Mouse (Mus musculus) lung, postnatal 0 days (tissue): ENCODE measurements at regions not wholly inside any gene's neighbourhood (a gene's known extent, or its start where the extent isn't known, plus 50 kb on each side); places are given as distances from the start of the nearest gene placed in this dataset.

Experiments used
- ATAC-seq: fragments of 200-750 bp; cut with Nextera tagmentation; 2 replicates; pipeline ENCODE4 v1.8.0; 2017; ENCODE audit warnings: moderate library complexity
- DNase-seq: peaks from one replicate; pipeline ENCODE4 v3.0.0-alpha.2; 2016; ENCODE audit warnings: low spot score
- H3K27ac ChIP-seq: fragments of 300-500 bp; sonication (generic); 2 replicates; pipeline ENCODE4 v1.5.1; 2014; ENCODE audit warnings: antibody characterized with exemption, mild to moderate bottlenecking, low read length, mixed read lengths
- H3K27me3 ChIP-seq: fragments of 300-500 bp; sonication (generic); replicated peaks from 2 replicates; pipeline ENCODE4 v1.6.1; 2014; ENCODE audit warnings: low read length, mixed read lengths; ENCODE audit not compliant: insufficient read depth
- H3K36me3 ChIP-seq: fragments of 300-500 bp; sonication (generic); 2 replicates; pipeline ENCODE4 v1.6.1; 2014; ENCODE audit warnings: low read length, mixed read lengths; ENCODE audit not compliant: insufficient read depth
- H3K4me1 ChIP-seq: fragments of 300-500 bp; sonication (generic); 2 replicates; pipeline ENCODE4 v1.6.1; 2014; ENCODE audit warnings: antibody characterized with exemption, low read depth, low read length, mixed read lengths; ENCODE audit not compliant: insufficient read depth
- H3K4me2 ChIP-seq: fragments of 300-500 bp; sonication (generic); replicated peaks from 2 replicates; pipeline ENCODE4 v1.6.1; 2014; ENCODE audit warnings: low read depth, mild to moderate bottlenecking, low read length, moderate library complexity, mixed read lengths
- H3K4me3 ChIP-seq: fragments of 300-500 bp; sonication (generic); 2 replicates; pipeline ENCODE4 v1.5.1; 2014; ENCODE audit warnings: low read depth, low read length
- H3K9ac ChIP-seq: fragments of 300-500 bp; sonication (generic); replicated peaks from 2 replicates; pipeline ENCODE4 v1.6.1; 2014; ENCODE audit warnings: low read depth, mild to moderate bottlenecking
- H3K9me3 ChIP-seq: fragments of 300-500 bp; sonication (generic); 2 replicates; pipeline ENCODE4 v1.6.1; 2016; ENCODE audit warnings: low read length, mixed read lengths
- CTCF ChIP-seq: IDR thresholded peaks from 2 replicates; pipeline ENCODE4 v1.5.1; 2016; ENCODE audit warnings: antibody characterized with exemption, mild to moderate bottlenecking
- EP300 ChIP-seq: IDR thresholded peaks from 2 replicates; pipeline ENCODE4 v1.6.1; 2016; ENCODE audit warnings: antibody characterized with exemption, mild to moderate bottlenecking, control low read depth
- WGBS: fragments of 180-500 bp; shearing (Covaris S2); extraction: QIAGEN DNeasy Blood & Tissue Kit; methylation state at CpG from one replicate; pipeline ENCODE4 v1.1.7; 2014; 5-methylcytosine and 5-hydroxymethylcytosine counted together

DNA sequence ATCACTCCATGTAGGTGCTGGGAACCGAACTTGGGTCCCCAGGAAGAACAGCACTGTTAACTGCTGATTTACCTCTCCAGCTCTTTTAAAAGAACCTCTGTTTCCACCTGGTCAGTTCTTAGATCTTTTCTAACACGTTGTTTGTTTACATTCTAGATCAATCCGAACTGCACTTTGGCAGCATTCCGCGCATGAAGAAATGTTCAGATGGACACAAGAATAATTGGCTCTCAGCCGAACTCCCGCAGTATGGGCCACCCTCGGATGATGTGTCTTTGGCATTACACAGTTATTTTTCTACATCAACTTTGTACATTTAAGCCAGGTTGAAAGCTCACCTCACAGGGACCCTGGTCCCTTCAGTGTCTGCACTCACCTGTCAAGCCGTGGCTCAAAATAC lies 57.7 kb upstream of the Irs2 start:
- TF ChIP-seq EP300: no peak
- TF ChIP-seq CTCF: no peak
- 73% methylated on average over 9 of the region's 9 CpGs for WGBS
- H3K4me1 ChIP-seq: no peaks in the 10 kb centered on the region
- no peak overlapping the region for H3K4me2 ChIP-seq
- no peaks in the 10 kb centered on the region for H3K9me3 ChIP-seq
- DNase-seq (no peak), ATAC-seq (no peak)
- no peak overlapping the region for H3K27ac ChIP-seq
- no peak overlapping the region for H3K9ac ChIP-seq
- no peak overlapping the region for H3K4me3 ChIP-seq
- no peaks in the 10 kb centered on the region for H3K36me3 ChIP-seq
- no peaks in the 10 kb centered on the region; the same call in 1 of the 2 replicates for H3K27me3 ChIP-seq

DNA sequence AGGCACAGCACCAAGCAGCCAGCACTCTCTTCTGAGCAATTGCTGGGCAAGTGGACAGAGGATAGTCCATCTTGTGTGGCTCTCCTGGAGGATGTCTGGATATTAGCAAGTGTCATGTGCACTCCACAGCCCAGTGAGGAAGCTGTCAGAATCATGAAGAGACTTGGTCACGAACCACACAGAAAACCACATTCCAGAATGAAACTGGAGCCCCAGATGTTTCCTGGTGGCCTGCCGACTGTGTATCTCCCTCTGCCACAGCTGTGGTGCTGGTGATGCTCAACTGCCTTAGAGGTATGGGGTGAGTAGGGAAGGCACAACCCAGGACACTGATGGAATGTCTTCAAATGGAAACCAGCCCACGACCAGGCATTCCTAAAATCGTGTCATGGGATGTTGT lies 57.0 kb upstream of the Irs2 start:
- Histone ChIP-seq H3K9ac (no peak overlapping the region), H3K9me3 (no peaks in the 10 kb centered on the region), H3K27ac (no peak overlapping the region), H3K4me3 (no peak overlapping the region), H3K36me3 (no peaks in the 10 kb centered on the region), H3K4me1 (no peaks in the 10 kb centered on the region), H3K27me3 (no peaks in the 10 kb centered on the region; the same call in 1 of the 2 replicates), H3K4me2 (no peak overlapping the region)
- 52% methylated on average over 4 of the region's 4 CpGs for WGBS
- ATAC-seq (no peak), DNase-seq (no peak)
- TF ChIP-seq CTCF (no peak), EP300 (no peak)

DNA sequence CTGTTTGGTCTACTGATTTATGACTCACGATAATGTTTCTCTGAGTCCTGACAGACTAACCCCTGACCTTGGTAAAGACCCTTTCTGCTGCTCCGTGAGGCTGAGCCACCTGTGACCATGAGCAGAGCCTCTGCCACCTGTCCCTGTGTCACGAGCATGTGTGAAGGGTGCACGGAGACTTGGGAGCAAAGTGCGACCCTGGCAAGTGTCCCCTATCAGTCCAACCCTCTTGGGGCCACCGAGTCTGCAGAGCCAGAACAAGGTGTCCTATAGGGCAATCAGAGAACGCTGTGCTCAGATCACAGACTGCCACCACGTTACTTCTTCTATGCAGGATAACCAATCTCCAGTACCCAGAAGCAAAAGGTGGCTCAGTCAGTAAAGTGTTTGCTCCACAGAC lies 54.8 kb upstream of the Irs2 start:
- no peaks in the 10 kb centered on the region for H3K36me3 ChIP-seq
- no peak overlapping the region for H3K9ac ChIP-seq
- no peak overlapping the region for H3K4me3 ChIP-seq
- WGBS: 75% methylated on average over 8 of the region's 8 CpGs
- ATAC-seq: no peak
- no peak overlapping the region for H3K27ac ChIP-seq
- DNase-seq: no peak
- no peaks in the 10 kb centered on the region for H3K4me1 ChIP-seq
- no peaks in the 10 kb centered on the region for H3K9me3 ChIP-seq
- TF ChIP-seq EP300 (no peak), CTCF (no peak)
- H3K4me2 ChIP-seq: no peak overlapping the region
- H3K27me3 ChIP-seq: no peaks in the 10 kb centered on the region

DNA sequence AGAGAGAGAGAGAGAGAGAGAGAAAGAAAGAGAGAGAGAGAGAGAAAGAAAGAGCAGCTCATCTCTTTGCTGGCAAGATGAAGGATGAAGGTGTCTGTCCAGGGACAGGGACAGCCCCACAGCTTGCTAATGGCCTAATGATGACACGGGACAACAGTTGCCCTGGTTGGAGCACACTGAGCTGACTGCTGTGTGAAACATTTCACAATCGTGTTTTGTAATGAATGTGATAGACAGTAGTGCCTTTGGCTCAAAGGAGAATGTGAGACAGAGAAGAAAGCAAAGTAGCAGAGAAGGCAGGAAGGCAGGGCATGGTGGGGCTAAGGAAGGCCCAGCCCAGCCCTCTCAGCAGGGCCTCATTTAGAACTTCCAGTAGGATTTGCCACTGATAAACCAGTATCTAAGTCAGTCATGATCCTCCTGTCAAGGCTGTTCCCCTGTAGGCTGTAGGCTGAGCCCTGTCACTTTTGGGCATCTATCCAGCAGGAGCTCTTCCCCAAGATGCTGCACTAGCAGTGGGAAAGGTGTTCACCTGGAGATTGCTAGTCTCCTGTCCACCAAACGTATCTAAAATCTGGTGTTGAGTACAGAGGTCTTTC lies 54.2 kb upstream of the Irs2 start:
- Histone ChIP-seq H3K36me3 (no peaks in the 10 kb centered on the region), H3K4me1 (no peaks in the 10 kb centered on the region), H3K4me2 (no peak overlapping the region), H3K9me3 (no peaks in the 10 kb centered on the region), H3K27ac (no peak overlapping the region), H3K4me3 (no peak overlapping the region), H3K9ac (no peak overlapping the region), H3K27me3 (no peaks in the 10 kb centered on the region)
- TF ChIP-seq CTCF: no peak
- TF ChIP-seq EP300: no peak
- DNase-seq (peak; percentile 62), ATAC-seq (peak; percentile 50)
- WGBS: 43% methylated on average over 3 of the region's 3 CpGs

DNA sequence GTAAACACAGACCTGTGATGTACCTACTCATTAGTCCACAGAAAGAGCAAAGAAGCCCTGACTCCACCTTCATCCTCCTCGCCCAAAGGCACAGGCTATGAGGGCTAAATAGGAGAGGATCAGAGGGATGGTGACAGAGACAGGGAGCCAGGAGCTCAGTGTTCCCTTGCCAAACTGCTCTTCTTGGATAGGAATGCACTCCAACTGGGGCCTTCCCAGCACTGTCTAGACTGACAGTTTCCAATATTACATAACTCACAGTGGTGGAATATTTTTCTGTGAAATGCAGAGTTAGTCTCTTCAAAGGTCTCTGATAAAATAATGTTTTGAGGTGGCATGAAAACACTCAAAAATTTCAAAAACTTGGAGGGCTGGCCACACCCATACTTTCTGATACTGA lies 53.5 kb upstream of the Irs2 start:
- no peak overlapping the region for H3K4me2 ChIP-seq
- peak; percentile 45 for ATAC-seq
- H3K9ac ChIP-seq: no peak overlapping the region
- no peak overlapping the region for H3K4me3 ChIP-seq
- no peaks in the 10 kb centered on the region for H3K36me3 ChIP-seq
- no peak overlapping the region for H3K27ac ChIP-seq
- TF ChIP-seq CTCF: no peak
- TF ChIP-seq EP300: 0 out of 2 replicates have a peak, but pooled peaks have one; percentile 20
- H3K4me1 ChIP-seq: no peaks in the 10 kb centered on the region
- peak; percentile 44 for DNase-seq
- WGBS: 57% methylated on average over 1 of the region's 1 CpGs
- no peaks in the 10 kb centered on the region for H3K9me3 ChIP-seq
- H3K27me3 ChIP-seq: no peaks in the 10 kb centered on the region

DNA sequence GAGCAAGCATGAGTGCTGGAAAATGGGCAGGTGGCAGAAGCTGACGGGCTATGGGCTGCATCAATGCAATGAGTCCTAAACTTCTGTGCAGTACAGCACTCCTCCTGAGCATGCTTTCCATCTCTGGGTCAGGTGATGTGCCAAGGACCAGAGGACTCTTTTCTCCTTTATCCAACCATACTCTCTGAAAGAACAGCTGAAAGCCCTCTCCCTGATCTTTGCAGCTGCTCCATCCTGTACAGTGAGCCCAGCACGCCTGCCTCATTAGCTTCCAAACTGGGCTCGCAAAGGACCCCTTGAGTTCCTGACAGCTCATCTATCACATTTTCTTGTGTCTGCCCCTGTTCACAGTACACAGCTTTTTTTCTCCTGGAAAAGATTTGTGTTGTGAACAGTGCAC lies 52.3 kb upstream of the Irs2 start:
- no peak for ATAC-seq
- no peaks in the 10 kb centered on the region; the same call in 1 of the 2 replicates for H3K4me1 ChIP-seq
- H3K4me2 ChIP-seq: no peak overlapping the region
- WGBS: 59% methylated on average over 3 of the region's 3 CpGs
- H3K27me3 ChIP-seq: no peaks in the 10 kb centered on the region
- H3K9ac ChIP-seq: no peak overlapping the region
- H3K27ac ChIP-seq: no peak overlapping the region
- no peaks in the 10 kb centered on the region for H3K9me3 ChIP-seq
- no peaks in the 10 kb centered on the region for H3K36me3 ChIP-seq
- DNase-seq: no peak
- no peak overlapping the region for H3K4me3 ChIP-seq
- TF ChIP-seq EP300 (no peak), CTCF (no peak)

DNA sequence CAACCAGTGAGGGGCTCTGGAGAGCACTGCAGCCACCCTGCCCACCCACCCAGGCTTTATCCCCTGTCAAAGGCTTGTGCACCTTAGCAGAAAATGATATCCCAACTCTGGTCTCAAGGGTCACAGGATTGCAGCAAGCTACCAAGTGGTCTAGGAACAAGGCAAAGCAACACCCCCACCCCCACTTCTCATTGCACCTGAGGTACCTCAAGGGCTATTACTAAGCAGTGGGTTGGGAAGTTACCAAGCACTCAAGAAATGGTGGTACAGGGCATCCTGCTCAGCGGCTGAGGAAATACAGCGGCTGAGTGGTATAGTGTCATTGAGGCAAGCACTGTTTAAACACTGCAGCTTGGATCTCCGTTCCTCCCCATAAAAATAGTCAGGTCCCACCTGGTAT lies 50.1 kb upstream of the Irs2 start:
- no peak overlapping the region for H3K4me2 ChIP-seq
- DNase-seq (peak; percentile 62), ATAC-seq (peak; percentile 68)
- H3K27ac ChIP-seq: no peak overlapping the region
- WGBS: 61% methylated on average over 3 of the region's 3 CpGs
- H3K4me1 ChIP-seq: no peaks in the 10 kb centered on the region; the same call in 1 of the 2 replicates
- no peak overlapping the region for H3K9ac ChIP-seq
- TF ChIP-seq EP300 (no peak), CTCF (no peak)
- H3K36me3 ChIP-seq: no peaks in the 10 kb centered on the region
- no peak overlapping the region for H3K4me3 ChIP-seq
- H3K27me3 ChIP-seq: no peaks in the 10 kb centered on the region
- no peaks in the 10 kb centered on the region for H3K9me3 ChIP-seq
